Mouse (Mus musculus) ES-E14 (cell line): ENCODE results near the gene Ebi3. TPM values are rescaled to one million over a fixed set of nuclear protein-coding genes. Genes with fewer than 3 reads are reported as not detected.

Experiments
- DNase-seq: peaks from one replicate; pipeline ENCODE4 v3.0.0-alpha.2; 2013; ENCODE audit warnings: low read depth, low spot score
- H3K27ac ChIP-seq: 2 replicates; pipeline ENCODE4 v1.5.1; 2012; ENCODE audit warnings: low read depth, mild to moderate bottlenecking, low read length, moderate library complexity, mixed read lengths; ENCODE audit not compliant: poor library complexity, insufficient read depth, severe bottlenecking
- H3K36me3 ChIP-seq: 2 replicates; pipeline ENCODE4 v1.6.1; 2012; ENCODE audit warnings: mild to moderate bottlenecking, low read length, moderate library complexity, mixed read lengths; ENCODE audit not compliant: control insufficient read depth, poor library complexity, insufficient read depth, severe bottlenecking
- H3K4me1 ChIP-seq, 2 experiments: fragments of 150-350 bp in 1 of 2; sonication (generic) in 1 of 2; 2 replicates each; pipeline ENCODE4 v1.6.1; 2012; ENCODE audit warnings: low read length in 2 of 2, mild to moderate bottlenecking in 1 of 2, mixed read lengths in 1 of 2; ENCODE audit not compliant: control insufficient read depth in 2 of 2, insufficient read depth in 2 of 2, poor library complexity in 1 of 2
- H3K4me3 ChIP-seq, 2 experiments: fragments of 150-350 bp in 1 of 2; sonication (generic) in 1 of 2; 2 replicates each; pipeline ENCODE4 v1.5.1; 2012; ENCODE audit warnings: low read length in 2 of 2, low read depth in 1 of 2, mild to moderate bottlenecking in 1 of 2, mixed read lengths in 1 of 2; ENCODE audit not compliant: insufficient read depth in 1 of 2, poor library complexity in 1 of 2, severe bottlenecking in 1 of 2
- H3K9ac ChIP-seq: 2 replicates; pipeline ENCODE4 v1.6.1; 2012; ENCODE audit warnings: low read depth, mild to moderate bottlenecking, low read length, mixed read lengths; ENCODE audit not compliant: poor library complexity, insufficient read depth, severe bottlenecking
- H3K9me3 ChIP-seq: fragments of 150-350 bp; sonication (generic); 2 replicates; pipeline ENCODE4 v1.6.1; 2012; ENCODE audit warnings: low read depth, mild to moderate bottlenecking, low read length; ENCODE audit not compliant: control insufficient read depth, insufficient read depth
- CHD2 ChIP-seq: IDR thresholded peaks from 2 replicates; pipeline ENCODE4 v1.6.1; 2014; ENCODE audit warnings: mild to moderate bottlenecking, low read depth, low read length, inconsistent platforms
- HCFC1 ChIP-seq: IDR thresholded peaks from 2 replicates; pipeline ENCODE4 v1.6.1; 2012; ENCODE audit warnings: low read length, inconsistent platforms, borderline replicate concordance; ENCODE audit not compliant: insufficient read depth
- MAFK ChIP-seq: IDR thresholded peaks from 2 replicates; pipeline ENCODE4 v1.6.1; 2014; ENCODE audit warnings: mild to moderate bottlenecking, low read depth, low read length, inconsistent platforms; ENCODE audit not compliant: insufficient read depth
- ZC3H11A ChIP-seq: IDR thresholded peaks from 2 replicates; pipeline ENCODE4 v1.6.1; 2012; ENCODE audit warnings: low read depth, mild to moderate bottlenecking, inconsistent platforms, low read length, borderline replicate concordance
- ZNF384 ChIP-seq: IDR thresholded peaks from 2 replicates; pipeline ENCODE4 v1.6.1; 2012; ENCODE audit warnings: low read depth, low read length, inconsistent platforms
- in situ Hi-C, 2 experiments: fragments of 600-800 bp; cut with MboI; formaldehyde crosslinking; loops; one replicate each; pipeline ENCODE4 v1.15.1; 2025; ENCODE audit warnings: low sequenced_read_pairs in 2 of 2, inconsistent platforms in 1 of 2; ENCODE audit not compliant: unreplicated experiment in 2 of 2
- total RNA-seq: library from RNA; depleted of rRNA; stranded (reverse); fragments of 300-350 nt; gene quantifications from 2 replicates; pipeline ENCODE4 v1.2.3, GENCODE M21; 2012

The Ebi3 gene
- total RNA-seq, 1 experiment: 0.49 TPM

GRCm38 (mm10) chr17:55969966-55970891, 17.8 kb downstream of the Ebi3 start, which contains the start of gene Shd:
Shd (plus strand) TSS chr17:55970467.
- no peak for DNase-seq
- TF ChIP-seq CHD2 (no peak), HCFC1 (no peak), ZNF384 (no peak), ZC3H11A (no peak), MAFK (no peak)
- peaks cover 0 to 13% of the 10 kb centered on the region in 2 experiments; a peak in 1 of 4 replicates for H3K4me1 ChIP-seq
- H3K9me3 ChIP-seq: no peaks in the 10 kb centered on the region
- H3K4me3 ChIP-seq: peak within 1 kb of the TSS; percentile 68 to 70
- in situ Hi-C loops: no loop called here
- H3K9ac ChIP-seq: peak within 1 kb of the TSS; percentile 42
- peaks cover 15% of the 10 kb centered on the region; the same call in 1 of the 2 replicates for H3K36me3 ChIP-seq
- H3K27ac ChIP-seq: no peak within 1 kb of the TSS

- TF ChIP-seq CHD2 (no peak), ZNF384 (no peak), HCFC1 (no peak), MAFK (no peak), ZC3H11A (no peak)
- no peak overlapping the region for H3K27ac ChIP-seq
- no peak overlapping the region for H3K9ac ChIP-seq
- peak overlapping the region in 1 of 2 experiments; percentile 28; a peak in 1 of 4 replicates for H3K4me3 ChIP-seq
- peaks cover 0 to 15% of the 10 kb centered on the region in 2 experiments; a peak in 1 of 4 replicates for H3K4me1 ChIP-seq
- no peaks in the 10 kb centered on the region for H3K9me3 ChIP-seq
- H3K36me3 ChIP-seq: peaks cover 13% of the 10 kb centered on the region; the same call in 1 of the 2 replicates
- DNase-seq: no peak
- in situ Hi-C loops: no loop called here
Measured at GRCm38 (mm10) chr17:55971453-55971852, 19.0 kb downstream of the Ebi3 start.

GRCm38 (mm10) chr17:55976255-55976862, 23.9 kb downstream of the Ebi3 start:
- Histone ChIP-seq H3K9me3 (no peaks in the 10 kb centered on the region), H3K4me1 (peaks cover 0 to 8% of the 10 kb centered on the region in 2 experiments; a peak in 1 of 4 replicates), H3K9ac (no peak overlapping the region), H3K27ac (no peak overlapping the region), H3K36me3 (no peaks in the 10 kb centered on the region), H3K4me3 (no peak overlapping the region)
- in situ Hi-C loops: no loop called here
- TF ChIP-seq ZNF384: no peak
- TF ChIP-seq HCFC1: no peak
- TF ChIP-seq MAFK: no peak
- no peak for TF ChIP-seq CHD2
- TF ChIP-seq ZC3H11A: no peak
- DNase-seq: peak; percentile 66

DNA sequence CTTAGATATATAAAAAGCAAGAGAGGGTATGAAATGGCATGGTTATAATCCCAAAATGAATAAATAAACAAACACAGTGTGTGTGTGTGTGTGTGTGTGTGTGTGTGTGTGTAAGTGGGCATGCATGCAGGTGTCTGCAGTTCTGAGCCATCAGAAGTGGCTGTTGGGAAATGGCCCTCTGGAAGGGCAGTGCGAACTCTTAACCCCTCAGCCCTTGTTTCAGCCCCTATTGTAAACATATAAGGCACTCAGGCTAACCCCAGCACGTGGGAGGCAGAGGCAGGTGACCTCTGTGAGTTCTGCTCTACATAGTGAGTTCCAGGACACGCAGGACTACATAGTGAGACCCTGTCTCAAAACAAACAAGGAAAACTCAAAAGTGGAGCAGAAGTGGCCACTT, 24.9 kb downstream of the Ebi3 start:
- Histone ChIP-seq H3K9me3 (no peaks in the 10 kb centered on the region), H3K4me1 (peaks cover 0 to 6% of the 10 kb centered on the region in 2 experiments; a peak in 1 of 4 replicates), H3K9ac (no peak overlapping the region), H3K4me3 (no peak overlapping the region), H3K36me3 (no peaks in the 10 kb centered on the region), H3K27ac (no peak overlapping the region)
- TF ChIP-seq HCFC1 (no peak), ZNF384 (no peak), CHD2 (no peak), MAFK (no peak), ZC3H11A (no peak)
- in situ Hi-C loops: no loop called here
- DNase-seq: no peak
